Mouse (Mus musculus) layer of hippocampus, postnatal 10 days (tissue): Measurements from ENCODE around the gene Car10. TPM values are rescaled to one million over a fixed set of nuclear protein-coding genes. Genes with fewer than 3 reads are reported as not detected.

ENCODE experiments used
- DNase-seq, 2 experiments: peaks; one replicate each; pipeline ENCODE4 v3.0.0; 2021; ENCODE audit warnings: low spot score in 2 of 2
- total RNA-seq, 2 experiments: library from RNA; stranded (reverse); gene quantifications; 2 replicates each; pipeline ENCODE4 v1.2.3; 2021

The Car10 gene
- total RNA-seq, 2 experiments from 2014 or later = 27.5 to 28.1 TPM

GRCm38 (mm10) chr11:93154910-93155309 lies 57.1 kb downstream of the Car10 start:
- DNase-seq = no peak

DNA sequence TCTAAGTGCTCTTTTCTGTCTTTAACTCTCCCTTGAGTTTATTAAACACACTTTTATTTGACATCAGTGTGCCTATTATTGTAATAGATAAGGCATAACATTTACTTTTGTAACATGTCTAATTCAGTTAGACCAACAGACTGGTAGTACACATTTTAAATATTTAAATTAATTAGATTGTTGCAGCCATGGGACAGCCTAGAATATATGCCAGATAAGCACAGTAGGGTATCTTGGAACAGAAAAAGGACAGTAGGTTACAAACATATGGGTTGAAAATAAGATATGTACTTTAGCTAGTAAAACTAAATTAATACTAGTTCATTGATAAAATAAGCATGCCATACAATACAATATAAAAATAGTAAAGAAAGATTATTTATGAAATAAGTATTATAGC lies 74.6 kb downstream of the Car10 start:
- no peak for DNase-seq

DNA sequence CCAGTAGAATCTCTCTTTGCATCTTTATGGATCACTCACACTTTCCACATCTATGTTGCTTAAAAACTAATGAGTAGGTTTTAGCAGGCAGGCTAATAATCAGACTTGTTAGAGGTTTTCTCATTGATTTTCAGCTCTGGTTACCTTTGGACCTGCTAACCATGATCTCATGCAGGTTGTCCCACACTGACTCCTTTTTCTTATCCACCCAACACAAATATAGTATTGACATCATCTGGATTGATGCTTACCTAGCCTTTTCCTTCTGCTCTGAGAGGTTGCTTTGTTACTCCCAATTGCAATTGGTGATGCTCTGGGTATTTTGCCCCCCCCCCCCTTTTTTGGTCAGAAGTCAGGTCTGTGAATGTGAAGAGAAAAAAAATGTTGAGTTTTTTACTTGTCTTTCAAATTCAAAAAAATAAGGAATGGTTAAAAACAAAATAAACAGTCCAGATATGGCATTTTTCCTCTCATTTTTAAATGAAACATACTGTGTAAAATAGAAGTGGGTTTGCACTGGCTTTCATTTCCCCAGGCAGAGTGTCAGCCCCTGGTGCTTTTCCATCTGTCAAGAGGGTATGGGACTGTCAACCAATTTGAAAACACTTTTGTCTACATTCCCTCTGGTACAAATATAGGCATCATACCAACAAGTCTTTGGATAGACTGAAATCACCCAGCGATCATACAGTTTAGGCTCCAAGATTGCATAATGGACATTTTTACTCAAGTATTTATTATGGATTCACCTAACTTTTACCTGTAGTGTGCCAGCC lies 75.9 kb downstream of the Car10 start:
- DNase-seq = no peak

GRCm38 (mm10) chr11:93185477-93185876 lies 87.6 kb downstream of the Car10 start:
- peak in 1 of 2 experiments; percentile 9 for DNase-seq

DNA sequence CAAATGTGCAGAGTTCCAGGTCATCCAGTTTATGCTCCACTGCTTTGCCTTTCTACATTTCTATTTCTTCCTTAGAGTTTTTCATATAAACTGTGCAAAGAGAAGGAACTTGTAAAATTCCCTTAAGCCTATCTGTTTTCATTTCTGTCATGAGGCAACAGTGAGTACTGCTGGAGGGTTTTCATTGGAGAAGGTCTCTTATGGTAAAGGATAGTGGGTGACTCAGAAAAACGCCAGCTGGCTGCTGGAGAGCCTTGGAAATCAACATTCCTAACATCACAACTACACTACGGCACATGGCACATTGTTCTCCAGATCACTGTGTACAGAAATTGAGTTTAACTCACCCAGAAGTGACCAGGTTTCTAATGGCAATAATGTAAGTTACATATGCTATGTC lies 88.3 kb downstream of the Car10 start:
- DNase-seq = no peak

GRCm38 (mm10) chr11:93188621-93189020 lies 90.8 kb downstream of the Car10 start:
- DNase-seq = no peak

DNA sequence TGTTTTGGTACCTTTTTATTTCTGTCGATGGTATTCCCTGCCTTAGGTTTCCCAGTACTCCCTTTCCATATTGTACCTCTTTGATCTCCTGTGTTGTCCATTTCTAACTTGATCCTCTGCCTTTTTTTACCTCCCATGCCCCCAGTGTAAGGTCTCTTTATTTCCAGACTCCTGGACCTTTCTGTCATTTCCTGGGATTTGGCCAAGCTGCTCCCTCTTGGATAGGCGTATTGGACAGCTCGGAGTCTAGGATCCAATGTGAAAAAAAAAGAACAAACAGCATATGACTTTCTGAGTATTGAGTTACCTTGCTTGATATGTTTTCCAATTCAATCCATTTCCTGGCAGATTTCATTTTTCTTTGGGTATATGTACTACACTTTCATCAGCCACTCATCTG lies 102.2 kb downstream of the Car10 start:
- DNase-seq = no peak

DNA sequence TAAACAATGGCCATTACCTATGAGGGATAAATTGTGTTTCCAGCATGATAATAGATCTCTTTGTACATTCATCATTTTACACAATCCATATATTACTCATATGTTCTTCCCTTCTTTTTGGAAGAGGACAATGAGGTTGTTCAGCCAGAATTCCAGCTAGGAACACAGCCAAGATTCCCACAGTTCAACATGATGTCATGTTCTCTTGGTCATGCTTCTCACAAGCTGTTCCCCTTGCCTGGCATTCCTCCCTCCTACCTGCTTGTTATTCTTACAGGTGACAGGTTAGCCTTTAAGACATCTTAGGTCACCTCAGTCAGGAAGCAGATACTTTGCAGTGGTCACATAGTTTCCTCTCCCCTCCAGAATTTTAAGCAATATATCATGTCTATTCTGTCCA lies 119.6 kb downstream of the Car10 start:
- no peak for DNase-seq

GRCm38 (mm10) chr11:93230057-93230456 lies 132.2 kb downstream of the Car10 start:
- no peak for DNase-seq

- DNase-seq = no peak
Observed at GRCm38 (mm10) chr11:93249771-93250265, 152.0 kb downstream of the Car10 start.

GRCm38 (mm10) chr11:93251766-93252165 lies 153.9 kb downstream of the Car10 start:
- DNase-seq = no peak

- no peak for DNase-seq
Observed at GRCm38 (mm10) chr11:93263979-93264378, 166.2 kb downstream of the Car10 start.

- peak in 1 of 2 experiments; percentile 12 for DNase-seq
Observed at GRCm38 (mm10) chr11:93272016-93272415, 174.2 kb downstream of the Car10 start.

- DNase-seq = peak in 1 of 2 experiments; percentile 10
Observed at GRCm38 (mm10) chr11:93273906-93274305, 176.1 kb downstream of the Car10 start.

GRCm38 (mm10) chr11:93293661-93294060 lies 195.8 kb downstream of the Car10 start:
- no peak for DNase-seq

- DNase-seq = no peak
Observed at GRCm38 (mm10) chr11:93309981-93310380, 212.2 kb downstream of the Car10 start.

DNA sequence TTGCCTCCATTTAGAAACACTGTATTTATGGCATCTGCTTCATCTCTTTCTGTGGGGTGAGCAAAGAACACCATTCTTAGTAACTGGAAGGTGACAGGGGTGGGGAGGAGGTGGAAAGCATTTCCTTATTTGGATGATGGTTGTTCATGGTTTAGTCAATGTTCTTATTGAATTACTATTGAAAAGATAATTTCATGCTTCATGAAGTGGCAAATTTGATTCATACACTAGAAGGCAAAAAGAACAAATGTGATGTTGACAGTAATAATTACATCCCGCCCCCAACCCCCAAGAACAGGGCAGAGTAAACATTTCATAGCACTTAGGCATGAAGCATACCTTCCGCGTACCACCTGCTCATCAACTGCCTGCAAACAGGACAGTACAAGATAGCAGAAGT lies 239.9 kb downstream of the Car10 start:
- DNase-seq = no peak

- no peak for DNase-seq
Observed at GRCm38 (mm10) chr11:93343961-93344360, 246.1 kb downstream of the Car10 start.

- DNase-seq = peak; percentile 10 to 27
Observed at GRCm38 (mm10) chr11:93344869-93345268, 247.0 kb downstream of the Car10 start.

- DNase-seq = no peak
Observed at GRCm38 (mm10) chr11:93361576-93361975, 263.7 kb downstream of the Car10 start.

DNA sequence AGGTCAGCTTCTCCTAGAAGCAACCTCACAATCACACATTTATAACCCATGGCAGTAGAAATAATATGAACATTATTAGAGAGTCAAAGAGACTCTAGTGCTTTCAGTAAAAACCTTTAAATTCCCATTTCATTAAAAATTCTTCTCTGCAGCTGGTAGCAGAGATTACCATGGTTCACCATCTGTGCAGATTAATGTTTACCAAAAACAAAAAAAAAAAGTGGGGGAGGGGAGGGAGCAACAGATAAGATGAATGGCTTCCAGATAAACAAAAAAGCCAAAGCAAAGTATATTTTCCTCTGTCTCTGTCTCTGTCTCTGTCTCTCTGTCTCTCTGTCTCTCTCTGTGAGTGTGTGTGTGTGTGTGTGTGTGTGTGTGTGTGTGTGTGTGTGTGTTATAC lies 266.3 kb downstream of the Car10 start:
- DNase-seq = no peak

DNA sequence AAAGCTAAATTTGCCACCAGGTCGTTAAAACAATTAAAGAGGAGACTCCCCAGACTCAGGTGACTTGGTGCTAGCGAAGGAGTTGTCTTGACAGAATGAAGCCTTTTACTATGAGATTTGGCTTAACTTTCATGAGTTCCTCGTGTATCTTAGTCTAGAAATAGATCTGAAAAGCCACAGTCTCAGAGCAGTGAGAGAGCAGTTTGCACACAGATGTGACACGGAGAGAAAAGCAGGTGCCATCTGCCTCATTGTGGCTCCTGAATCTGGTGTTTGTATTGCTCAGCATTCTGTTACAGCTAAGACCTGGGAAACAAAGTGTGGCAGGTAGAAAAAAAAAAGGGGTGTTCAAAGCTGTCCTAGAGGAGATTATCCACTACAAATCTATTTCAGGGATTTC lies 269.4 kb downstream of the Car10 start:
- no peak for DNase-seq

- DNase-seq = no peak
Observed at GRCm38 (mm10) chr11:93367740-93368139, 269.9 kb downstream of the Car10 start.
